Mouse (Mus musculus) liver, embryonic 13.5 days (tissue): ENCODE measurements around the gene Hmx2. TPM values are rescaled to one million over a fixed set of nuclear protein-coding genes. Genes with fewer than 3 reads are reported as not detected.
A peak's percentile ranks its signal among the peaks of the same experiment; 100 is the strongest.

Experiments used
- ATAC-seq: fragments of 200-750 bp; cut with Nextera tagmentation; 2 replicates; pipeline ENCODE4 v1.8.0; 2017; ENCODE audit warnings: low read depth, mild to moderate bottlenecking, moderate number of reproducible peaks, moderate library complexity
- DNase-seq: peaks from one replicate; pipeline ENCODE4 v3.0.0; 2022
- H3K27ac ChIP-seq: fragments of 300-500 bp; sonication (generic); 2 replicates; pipeline ENCODE4 v1.5.1; 2015; ENCODE audit warnings: moderate library complexity, mild to moderate bottlenecking, inconsistent platforms
- H3K27me3 ChIP-seq: fragments of 300-500 bp; sonication (generic); 2 replicates; pipeline ENCODE4 v1.6.1; 2015; ENCODE audit warnings: mild to moderate bottlenecking, inconsistent platforms
- H3K36me3 ChIP-seq: fragments of 300-500 bp; sonication (generic); 2 replicates; pipeline ENCODE4 v1.6.1; 2015; ENCODE audit warnings: mild to moderate bottlenecking, inconsistent platforms
- H3K4me1 ChIP-seq: fragments of 300-500 bp; sonication (generic); replicated peaks from 2 replicates; pipeline ENCODE4 v1.6.1; 2015; ENCODE audit warnings: inconsistent platforms
- H3K4me2 ChIP-seq: fragments of 300-500 bp; sonication (generic); 2 replicates; pipeline ENCODE4 v1.6.1; 2015; ENCODE audit warnings: inconsistent platforms, mild to moderate bottlenecking, moderate library complexity
- H3K4me3 ChIP-seq: fragments of 300-500 bp; sonication (generic); replicated peaks from 2 replicates; pipeline ENCODE4 v1.5.1; 2015; ENCODE audit warnings: mild to moderate bottlenecking, inconsistent platforms
- H3K9ac ChIP-seq: fragments of 300-500 bp; sonication (generic); 2 replicates; pipeline ENCODE4 v1.6.1; 2015; ENCODE audit warnings: mild to moderate bottlenecking, inconsistent platforms
- H3K9me3 ChIP-seq: fragments of 300-500 bp; sonication (generic); replicated peaks from 2 replicates; pipeline ENCODE4 v1.6.1; 2016; ENCODE audit warnings: inconsistent platforms
- WGBS: fragments of 180-500 bp; shearing (Covaris S2); methylation state at CpG from one replicate; pipeline ENCODE4 v1.1.7; 2015; ENCODE audit not compliant: insufficient replicate concordance; 5-methylcytosine and 5-hydroxymethylcytosine counted together
- polyA plus RNA-seq: library from polyadenylated mRNA; unstranded; fragments of >200 nt; fragmentation: Nextera tagmentation; extraction: Ambion mirVana; gene quantifications from 2 replicates; pipeline ENCODE4 v1.2.1, GENCODE M21; 2015

Gene Hmx2
- polyA plus RNA-seq, 1 experiment from 2014 or later, result not detected

DNA sequence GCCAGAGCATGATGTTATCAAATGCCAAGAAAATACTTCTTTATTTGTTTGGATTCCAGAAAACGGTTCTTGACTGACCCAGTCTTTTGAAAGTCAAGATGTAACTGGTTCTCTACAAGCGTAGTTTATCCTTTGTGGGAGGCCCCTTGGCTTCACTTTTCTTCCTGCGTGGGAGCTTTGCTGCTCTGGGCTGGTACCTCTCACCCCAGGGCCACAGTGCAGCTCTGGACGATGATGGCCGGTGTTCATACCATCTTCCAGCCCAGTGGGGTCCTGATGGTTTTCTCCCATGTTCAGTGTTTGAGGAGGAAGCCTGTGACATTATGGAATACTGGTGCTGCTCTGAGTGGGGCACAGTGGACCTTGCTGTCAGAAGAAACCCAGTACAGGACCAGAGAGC, 1.1 kb upstream of the Hmx2 start:
- H3K4me2 ChIP-seq, result no peak overlapping the region
- 2% methylated on average over 5 of the region's 5 CpGs for WGBS
- H3K27ac ChIP-seq, result no peak overlapping the region
- ATAC-seq (no peak), DNase-seq (no peak)
- no peak overlapping the region for H3K4me3 ChIP-seq
- H3K27me3 ChIP-seq, result peaks cover 100% of the 10 kb centered on the region
- peaks cover 12% of the 10 kb centered on the region for H3K4me1 ChIP-seq
- no peaks in the 10 kb centered on the region for H3K36me3 ChIP-seq
- no peaks in the 10 kb centered on the region for H3K9me3 ChIP-seq
- H3K9ac ChIP-seq, result no peak overlapping the region

DNA sequence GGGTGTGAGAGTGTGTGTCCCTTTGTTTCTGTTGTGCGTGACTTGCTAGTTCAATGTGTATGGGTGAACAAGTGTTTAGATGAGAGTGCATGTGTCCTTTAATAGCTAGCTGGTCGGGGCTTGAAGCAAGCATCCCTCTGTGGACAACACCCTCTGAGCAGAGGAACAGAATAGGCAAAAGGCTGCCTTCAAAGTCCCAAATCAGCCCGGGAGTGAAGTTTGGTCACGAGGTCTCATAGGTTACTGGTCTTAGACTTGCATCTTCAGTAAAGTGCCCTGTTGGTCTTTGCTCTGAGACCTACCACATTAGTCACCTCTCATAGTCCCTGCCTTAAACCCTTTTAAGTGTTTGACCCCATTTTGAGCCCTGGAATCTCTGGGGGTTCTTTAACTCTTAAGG, 2.9 kb downstream of the Hmx2 start:
- no peak for DNase-seq
- Histone ChIP-seq H3K27me3 (peaks cover 100% of the 10 kb centered on the region), H3K9me3 (no peaks in the 10 kb centered on the region), H3K9ac (no peak overlapping the region), H3K4me3 (no peak overlapping the region), H3K4me2 (no peak overlapping the region), H3K27ac (no peak overlapping the region), H3K4me1 (peaks cover 15% of the 10 kb centered on the region), H3K36me3 (no peaks in the 10 kb centered on the region)
- ATAC-seq, result no peak
- WGBS, result 0% methylated on average over 4 of the region's 4 CpGs

DNA sequence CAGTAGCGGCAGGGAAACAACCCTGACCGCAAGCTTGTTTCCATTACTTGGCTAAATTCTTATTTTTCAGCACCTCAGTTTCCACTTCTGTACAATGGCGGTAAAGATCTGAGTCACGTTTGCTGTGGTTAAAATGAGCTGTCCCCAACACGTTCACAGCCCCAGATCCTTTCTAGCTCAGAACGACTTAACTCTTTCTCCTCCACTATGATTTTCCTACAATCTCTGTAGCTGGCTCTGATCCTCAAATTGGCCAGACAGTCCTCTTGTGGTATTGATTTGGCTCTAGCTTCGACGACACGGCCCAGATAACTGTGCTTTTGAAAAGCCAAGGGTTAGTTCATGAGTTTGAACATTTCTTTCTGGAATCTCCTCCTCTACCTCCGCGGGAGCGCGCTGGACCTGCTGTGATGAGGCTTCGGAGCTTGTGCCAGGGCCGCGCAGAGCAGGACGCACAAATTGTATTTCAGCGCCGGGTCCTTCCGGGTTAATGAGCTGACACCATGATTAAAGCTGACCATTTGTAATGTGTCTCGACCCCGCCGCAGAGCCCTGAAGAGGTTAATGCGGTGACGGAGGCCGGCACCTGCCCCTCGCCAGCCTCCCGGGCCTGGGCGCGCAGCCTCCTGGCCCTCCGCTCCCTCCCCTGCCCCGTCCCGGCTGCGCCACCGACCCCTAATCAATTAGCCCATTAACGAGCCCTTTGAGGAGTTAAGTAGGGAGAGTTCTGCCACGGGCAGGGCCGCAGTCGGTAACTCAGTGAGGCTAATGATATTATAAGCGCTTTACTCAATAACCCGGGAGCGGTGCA, 3.6 kb downstream of the Hmx2 start:
- H3K36me3 ChIP-seq, result no peaks in the 10 kb centered on the region
- no peaks in the 10 kb centered on the region for H3K9me3 ChIP-seq
- DNase-seq (no peak), ATAC-seq (no peak)
- H3K4me1 ChIP-seq, result peaks cover 20% of the 10 kb centered on the region
- 1% methylated on average over 42 of the region's 42 CpGs for WGBS
- peaks cover 100% of the 10 kb centered on the region for H3K27me3 ChIP-seq
- H3K4me2 ChIP-seq, result no peak overlapping the region
- H3K4me3 ChIP-seq, result no peak overlapping the region
- no peak overlapping the region for H3K9ac ChIP-seq
- no peak overlapping the region for H3K27ac ChIP-seq

DNA sequence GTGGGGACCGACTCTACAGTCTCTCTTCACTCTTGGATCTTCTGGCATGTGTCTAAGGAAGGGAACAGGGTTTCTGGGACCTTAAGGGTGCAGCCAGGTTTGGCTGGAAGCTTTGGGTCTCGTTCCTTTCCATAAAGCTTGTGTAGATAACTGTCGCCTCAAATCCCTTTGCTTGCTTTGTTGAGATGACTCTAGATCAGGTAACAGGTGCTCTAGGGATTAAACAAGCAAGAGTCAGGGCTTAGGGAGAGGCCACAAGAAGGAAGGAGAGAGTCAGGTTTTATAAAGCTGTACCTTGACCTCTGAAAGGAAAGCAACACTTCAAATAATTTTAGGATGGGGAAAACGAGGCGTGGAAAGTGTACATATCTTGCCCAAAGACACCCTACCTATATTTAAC, 4.2 kb downstream of the Hmx2 start:
- H3K27me3 ChIP-seq, result peaks cover 100% of the 10 kb centered on the region
- H3K4me3 ChIP-seq, result no peak overlapping the region
- H3K27ac ChIP-seq, result no peak overlapping the region
- H3K9ac ChIP-seq, result no peak overlapping the region
- peaks cover 20% of the 10 kb centered on the region for H3K4me1 ChIP-seq
- 3% methylated on average over 5 of the region's 5 CpGs for WGBS
- no peak overlapping the region for H3K4me2 ChIP-seq
- H3K36me3 ChIP-seq, result no peaks in the 10 kb centered on the region
- H3K9me3 ChIP-seq, result no peaks in the 10 kb centered on the region
- DNase-seq, result no peak
- no peak for ATAC-seq

DNA sequence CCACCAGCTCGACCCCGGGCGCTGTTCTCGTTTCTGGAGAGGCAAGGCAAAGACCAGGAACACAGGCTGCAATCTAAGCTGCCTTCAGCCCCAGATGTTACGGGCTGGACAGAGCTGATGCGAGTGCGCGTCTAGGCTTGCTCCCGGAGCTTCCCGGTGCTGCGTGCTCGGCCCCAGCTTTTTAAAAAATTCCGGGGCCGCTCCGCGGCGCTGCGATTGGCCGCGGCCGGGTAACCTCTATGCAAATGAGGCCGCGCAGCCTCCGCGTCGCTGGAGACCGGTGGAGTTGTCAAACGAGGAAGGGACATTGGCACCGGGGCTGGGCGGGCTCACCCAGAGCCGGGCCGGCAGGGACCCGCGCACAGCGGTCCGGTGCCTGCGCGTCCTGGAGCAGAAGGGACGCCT, 5.2 kb downstream of the Hmx2 start:
- Histone ChIP-seq H3K4me1 (peaks cover 20% of the 10 kb centered on the region), H3K9me3 (no peaks in the 10 kb centered on the region), H3K36me3 (no peaks in the 10 kb centered on the region), H3K4me3 (peak overlapping the region; percentile 31), H3K27ac (no peak overlapping the region), H3K9ac (no peak overlapping the region), H3K27me3 (peaks cover 100% of the 10 kb centered on the region), H3K4me2 (peak overlapping the region; percentile 46)
- under 1% methylated on average over 32 of the region's 39 CpGs for WGBS
- DNase-seq, result no peak
- peak; percentile 51 for ATAC-seq

DNA sequence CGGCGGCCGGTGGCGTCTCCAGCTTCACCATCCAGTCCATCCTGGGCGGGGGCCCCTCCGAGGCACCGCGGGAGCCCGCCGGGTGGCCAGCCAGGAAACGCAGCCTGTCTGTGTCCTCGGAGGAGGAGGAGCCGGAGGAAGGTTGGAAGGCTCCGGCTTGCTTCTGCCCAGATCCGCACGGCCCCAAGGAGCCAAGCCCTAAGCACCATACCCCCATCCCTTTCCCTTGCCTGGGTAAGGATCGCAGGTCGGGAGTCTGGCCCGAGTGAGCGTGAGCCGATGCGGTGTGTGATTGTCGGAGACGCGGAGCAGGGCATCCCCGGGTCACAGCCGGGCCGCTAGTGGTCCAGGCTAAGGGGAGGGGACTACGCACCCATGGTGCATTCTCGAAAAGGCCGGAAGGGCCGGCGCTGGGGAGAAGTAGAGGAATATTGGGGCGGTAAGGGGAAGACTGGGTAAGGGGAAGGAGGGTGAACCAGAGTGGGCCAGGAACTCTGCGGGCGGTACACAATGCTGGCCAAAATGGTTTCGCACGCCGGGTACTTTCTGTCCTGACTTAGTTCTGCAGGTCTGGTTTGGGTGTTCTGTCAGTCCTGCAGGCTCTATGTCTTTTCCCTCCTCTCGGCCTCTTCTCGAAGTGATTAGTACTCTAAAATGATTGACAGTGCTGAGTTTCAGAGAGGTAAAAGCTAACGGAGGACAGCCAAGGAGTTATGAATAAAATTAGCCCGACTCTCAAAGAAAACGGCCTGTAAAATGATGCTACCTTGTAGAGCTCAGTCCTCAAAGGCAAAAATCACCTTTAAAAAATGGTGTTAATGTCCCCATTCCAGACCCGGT, 6.0 kb downstream of the Hmx2 start:
- H3K9ac ChIP-seq, result no peak overlapping the region
- H3K4me2 ChIP-seq, result peak overlapping the region; percentile 46
- DNase-seq (no peak), ATAC-seq (0 out of 2 replicates have a peak, but pooled peaks have one; percentile 9)
- 3% methylated on average over 45 of the region's 45 CpGs for WGBS
- peak overlapping the region; percentile 31 for H3K4me3 ChIP-seq
- no peaks in the 10 kb centered on the region for H3K36me3 ChIP-seq
- H3K9me3 ChIP-seq, result no peaks in the 10 kb centered on the region
- H3K27ac ChIP-seq, result no peak overlapping the region
- peaks cover 100% of the 10 kb centered on the region for H3K27me3 ChIP-seq
- H3K4me1 ChIP-seq, result peaks cover 22% of the 10 kb centered on the region

DNA sequence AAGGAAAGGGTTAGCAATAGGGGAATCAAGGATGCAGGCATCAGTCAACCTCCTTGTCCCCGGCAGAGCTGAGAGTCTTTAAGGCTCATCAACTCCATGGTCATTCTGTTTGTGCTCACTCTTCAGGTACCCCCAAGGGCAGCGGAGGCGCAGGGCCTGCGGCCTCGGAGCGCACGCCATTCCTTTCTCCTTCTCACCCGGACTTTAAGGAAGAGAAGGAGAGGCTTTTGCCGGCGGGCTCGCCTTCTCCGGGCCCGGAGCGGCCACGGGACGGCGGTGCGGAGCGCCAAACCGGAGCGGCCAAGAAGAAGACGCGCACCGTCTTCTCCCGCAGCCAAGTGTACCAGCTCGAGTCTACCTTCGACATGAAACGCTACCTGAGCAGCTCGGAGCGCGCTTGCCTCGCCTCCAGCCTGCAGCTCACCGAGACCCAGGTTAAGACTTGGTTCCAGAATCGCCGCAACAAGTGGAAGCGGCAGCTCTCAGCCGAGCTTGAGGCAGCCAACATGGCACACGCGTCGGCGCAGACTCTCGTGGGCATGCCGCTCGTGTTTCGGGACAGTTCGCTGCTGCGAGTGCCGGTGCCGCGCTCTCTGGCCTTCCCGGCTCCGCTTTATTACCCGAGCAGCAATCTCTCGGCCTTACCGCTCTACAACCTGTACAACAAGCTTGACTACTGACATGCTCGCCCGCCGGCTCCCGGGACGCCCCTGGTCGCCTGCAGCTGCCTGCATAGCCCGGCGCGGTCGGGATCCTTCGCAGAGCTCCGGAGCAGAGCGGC, 6.9 kb downstream of the Hmx2 start:
- H3K4me2 ChIP-seq, result peak overlapping the region; percentile 14; the same call in 1 of the 2 replicates
- no peak for ATAC-seq
- H3K9ac ChIP-seq, result no peak overlapping the region

DNA sequence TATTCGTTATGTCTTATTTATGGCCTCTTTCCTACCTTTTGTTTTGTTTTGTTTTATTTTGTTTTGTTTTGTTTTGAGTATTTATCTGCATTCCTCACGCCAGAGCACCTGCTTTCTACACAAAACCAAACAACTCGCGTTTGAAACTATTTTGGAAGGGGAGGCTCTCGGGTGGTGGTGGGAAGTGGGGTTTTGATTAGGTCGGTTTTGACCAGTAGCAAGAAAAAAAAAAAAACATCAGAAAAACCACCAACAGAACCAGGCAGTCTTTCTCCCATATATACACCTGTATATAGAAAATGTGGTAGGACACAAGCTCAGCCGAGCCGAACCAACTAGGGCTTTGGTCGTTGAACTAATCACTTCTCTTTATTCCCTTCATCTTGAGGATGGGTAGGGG, 7.5 kb downstream of the Hmx2 start:
- ATAC-seq, result no peak
- no peak overlapping the region for H3K9ac ChIP-seq
- no peak overlapping the region for H3K4me2 ChIP-seq
- WGBS, result 4% methylated on average over 9 of the region's 9 CpGs
- H3K27ac ChIP-seq, result no peak overlapping the region
- no peak overlapping the region for H3K4me3 ChIP-seq
- H3K36me3 ChIP-seq, result no peaks in the 10 kb centered on the region
- peaks cover 25% of the 10 kb centered on the region for H3K4me1 ChIP-seq
- DNase-seq, result no peak
- peaks cover 86% of the 10 kb centered on the region for H3K27me3 ChIP-seq
- H3K9me3 ChIP-seq, result no peaks in the 10 kb centered on the region

More for the DNA sequence above, 6.9 kb downstream of the Hmx2 start:
- 0 out of 2 replicates have a peak overlapping the region, but pooled peaks have one; percentile 4 for H3K4me3 ChIP-seq
- 1% methylated on average over 68 of the region's 68 CpGs for WGBS
- H3K27me3 ChIP-seq, result peaks cover 92% of the 10 kb centered on the region
- no peaks in the 10 kb centered on the region for H3K9me3 ChIP-seq
- H3K27ac ChIP-seq, result no peak overlapping the region
- DNase-seq, result no peak
- H3K4me1 ChIP-seq, result peaks cover 24% of the 10 kb centered on the region
- H3K36me3 ChIP-seq, result no peaks in the 10 kb centered on the region

DNA sequence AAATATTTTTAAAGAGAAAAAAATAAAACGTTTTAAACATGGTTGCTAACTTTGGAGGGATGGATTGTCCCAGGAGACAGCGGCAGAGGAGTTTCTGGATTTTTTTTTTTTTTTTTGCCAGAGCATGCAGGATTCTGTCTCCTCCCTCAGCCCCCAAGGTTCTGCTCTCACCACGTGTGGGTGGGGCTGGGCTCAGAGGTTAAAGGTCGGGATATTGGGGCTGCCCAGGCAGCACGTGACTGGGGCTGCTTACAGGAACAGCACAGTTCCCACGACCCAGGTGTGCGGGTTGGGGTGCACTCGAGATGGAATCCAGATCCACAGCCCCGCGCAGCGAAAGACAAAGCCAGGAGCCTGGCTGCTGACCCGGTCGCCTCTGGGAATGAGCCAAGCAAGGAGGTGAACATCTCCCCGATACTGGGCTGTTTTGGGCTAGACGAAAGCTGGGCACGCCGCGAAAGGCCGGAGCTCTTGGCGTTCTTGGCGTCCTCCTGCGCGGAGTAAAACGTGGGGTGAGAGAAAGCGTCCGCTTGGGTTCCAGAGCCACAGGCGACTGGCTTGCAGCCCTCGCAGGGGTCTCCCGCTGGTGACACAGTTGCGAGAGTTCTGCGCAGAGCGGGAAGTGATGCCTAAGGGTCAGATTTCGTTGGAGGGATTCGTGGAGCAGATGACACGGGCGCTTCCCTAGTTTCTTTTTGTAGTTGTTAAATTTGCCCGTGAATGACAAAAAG, 8.1 kb downstream of the Hmx2 start:
- Histone ChIP-seq H3K4me3 (peak overlapping the region; percentile 11; the same call in 1 of the 2 replicates), H3K9me3 (no peaks in the 10 kb centered on the region), H3K4me2 (peak overlapping the region; percentile 24), H3K4me1 (peaks cover 30% of the 10 kb centered on the region), H3K27ac (no peak overlapping the region), H3K27me3 (peaks cover 80% of the 10 kb centered on the region), H3K36me3 (peaks cover under 1% of the 10 kb centered on the region), H3K9ac (no peak overlapping the region)
- DNase-seq (no peak), ATAC-seq (no peak)
- 2% methylated on average over 37 of the region's 37 CpGs for WGBS

DNA sequence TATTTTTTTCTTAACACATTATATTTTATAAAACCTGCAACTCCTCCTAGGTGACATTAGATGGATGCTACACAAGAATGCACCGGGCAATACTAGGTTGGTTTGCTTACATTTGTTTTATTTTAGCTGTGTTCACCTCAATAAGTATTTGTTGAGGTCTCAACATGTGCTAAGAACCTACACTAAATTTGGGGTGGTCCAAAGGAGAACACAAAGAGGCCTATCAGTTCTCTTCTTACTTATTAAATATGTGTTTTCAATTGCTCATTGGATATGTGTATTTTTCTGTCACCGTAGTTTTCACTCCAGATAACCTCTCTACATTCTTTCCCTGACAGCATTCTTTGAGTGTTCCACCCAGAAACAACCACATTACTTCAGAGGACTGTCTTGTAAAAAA, 9.2 kb downstream of the Hmx2 start:
- no peak overlapping the region for H3K27ac ChIP-seq
- H3K4me1 ChIP-seq, result peaks cover 40% of the 10 kb centered on the region
- H3K9ac ChIP-seq, result no peak overlapping the region
- DNase-seq, result no peak
- H3K4me3 ChIP-seq, result no peak overlapping the region
- H3K4me2 ChIP-seq, result no peak overlapping the region
- WGBS, result 41% methylated on average over 2 of the region's 2 CpGs
- H3K27me3 ChIP-seq, result peaks cover 69% of the 10 kb centered on the region
- no peaks in the 10 kb centered on the region for H3K9me3 ChIP-seq
- ATAC-seq, result no peak
- H3K36me3 ChIP-seq, result peaks cover 11% of the 10 kb centered on the region
